Mouse (Mus musculus) B cell, adult (primary cell): Measurements from ENCODE around the gene Gm9821. TPM values are rescaled to one million over a fixed set of nuclear protein-coding genes. Genes with fewer than 3 reads are reported as not detected.

ENCODE experiments used
- total RNA-seq: library from RNA; stranded (reverse); gene quantifications from 4 replicates; pipeline ENCODE4 v1.2.4, GENCODE M21; 2023; ENCODE audit not compliant: inconsistent age

The Gm9821 gene
- 0.26 to 0.51 TPM (median 0.31 TPM) in 4 replicates for total RNA-seq

DNA sequence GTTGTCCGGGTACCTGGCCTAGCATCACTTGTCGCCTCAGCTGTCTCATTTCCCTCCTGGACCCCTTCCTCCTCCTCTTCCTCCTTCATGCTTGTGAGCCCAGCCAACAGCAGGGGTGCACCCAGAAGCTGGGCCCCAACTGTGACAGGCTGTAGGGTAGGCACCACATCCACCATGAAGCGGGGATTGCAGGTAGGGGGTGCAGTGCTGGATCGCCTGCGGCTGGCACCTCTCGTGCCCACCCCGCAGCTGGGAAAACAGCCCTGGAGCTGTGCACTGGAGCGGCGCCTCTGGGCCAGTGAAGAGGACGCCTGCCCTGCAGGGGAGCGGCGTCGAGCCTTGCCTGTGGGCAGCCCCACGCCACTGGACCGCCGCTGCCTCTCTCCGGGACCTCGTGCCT lies at the start of gene Gm9821:
Gm9821 (plus strand) TSS at position 221 of the 400 bp plus-strand sequence.

DNA sequence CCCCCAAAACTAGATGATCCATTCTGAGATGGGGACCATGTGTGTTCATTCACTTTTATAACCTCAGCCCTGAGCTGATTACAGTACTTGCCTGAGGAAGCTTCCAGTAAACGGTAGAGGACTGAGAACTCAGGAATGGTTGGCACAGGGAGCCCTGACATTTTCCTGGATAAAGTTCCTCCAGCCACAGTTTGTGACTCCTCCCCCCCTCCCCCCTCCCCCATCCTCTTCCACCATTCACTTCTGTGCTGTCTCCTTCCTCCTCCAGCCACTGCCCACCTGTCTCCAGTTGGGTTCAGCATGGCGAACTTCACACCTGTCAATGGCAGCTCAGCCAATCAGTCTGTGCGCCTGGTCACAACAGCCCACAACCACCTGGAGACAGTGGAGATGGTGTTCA lies 18.6 kb upstream of the Gm9821 start, which contains the start of gene Chrm4:
Chrm4 (plus strand) TSS at position 301 of the 400 bp plus-strand sequence.

DNA sequence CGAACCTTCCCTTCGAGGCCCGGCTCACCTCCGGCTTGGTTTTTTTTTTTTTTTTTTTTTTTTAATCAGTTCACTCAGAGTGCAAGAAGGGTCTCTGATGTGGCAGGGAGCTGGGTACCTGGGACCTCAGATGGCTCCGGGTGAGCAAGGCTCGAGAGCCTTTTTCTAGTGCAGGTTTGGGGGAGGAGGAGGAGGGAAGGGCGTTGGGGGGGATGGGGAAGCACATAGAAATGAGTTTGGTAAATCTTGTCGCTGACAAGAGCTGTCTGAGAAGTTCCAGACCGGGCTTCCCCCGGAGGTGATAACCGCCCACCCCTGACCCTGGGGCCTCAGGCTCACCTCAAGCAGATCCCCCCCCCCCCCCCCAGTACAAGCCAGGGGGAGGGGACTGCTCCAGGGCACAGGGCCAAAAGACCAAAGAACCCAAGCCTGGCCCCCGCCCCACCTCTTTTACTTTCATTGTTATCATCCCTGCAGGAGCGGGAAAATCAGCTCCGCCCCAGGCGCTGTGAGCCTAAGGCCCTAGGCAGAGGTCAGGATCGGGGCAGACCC lies 13.3 kb upstream of the Gm9821 start, which contains the start of gene Mdk:
Mdk (minus strand) TSS at position 138 of the 552 bp plus-strand sequence.

GRCm38 (mm10) chr2:91975581-91976541 lies 30.4 kb downstream of the Gm9821 start, which contains the start of gene Dgkz:
Gene Dgkz, minus strand, starts transcription at chr2:91975864.

Other genes with a start within 250 kb of the Gm9821 start
- 32.6 to 37.8 TPM (median 35.8 TPM) in 4 replicates for gene Atg13, start 235.1 kb upstream of the Gm9821 start, total RNA-seq
- gene Harbi1, start 234.9 kb upstream of the Gm9821 start, total RNA-seq: 8.3 to 14.5 TPM (median 11.0 TPM) in 4 replicates
- gene Ambra1, start 215.6 kb upstream of the Gm9821 start, total RNA-seq: 56.6 to 60.5 TPM (median 58.8 TPM) in 4 replicates
- gene Chrm4, start 18.5 kb upstream of the Gm9821 start, total RNA-seq: 1.2 to 1.6 TPM (median 1.4 TPM) in 4 replicates
- gene Mdk, start 13.4 kb upstream of the Gm9821 start, total RNA-seq: 2.0 to 2.4 TPM (median 2.1 TPM) in 4 replicates
- 214 to 230 TPM (median 221 TPM) in 4 replicates for gene Dgkz, start 30.2 kb downstream of the Gm9821 start, total RNA-seq
- gene Creb3l1, start 78.8 kb downstream of the Gm9821 start, total RNA-seq: 0.24 to 0.26 TPM in 2 of 4 replicates, not detected in the others
- gene Phf21a, start 147.4 kb downstream of the Gm9821 start, total RNA-seq: 127 to 162 TPM (median 150 TPM) in 4 replicates